Mouse (Mus musculus) neural tube, embryonic 15.5 days (tissue): Measurements from ENCODE around the gene Mc1r. TPM values are rescaled to one million over a fixed set of nuclear protein-coding genes. Genes with fewer than 3 reads are reported as not detected.
"Not testable (repeated sequence)": the region's sequence is repeated elsewhere in the genome, so short reads cannot be mapped to it uniquely, and the experiment has no call there.

Source experiments
- ATAC-seq: fragments of 200-750 bp; cut with Nextera tagmentation; 2 replicates; pipeline ENCODE4 v1.8.0; 2017; ENCODE audit warnings: mild to moderate bottlenecking, moderate TSS enrichment, moderate library complexity; ENCODE audit not compliant: low FRiP score
- H3K27ac ChIP-seq: fragments of 300-500 bp; sonication (generic); replicated peaks from 2 replicates; pipeline ENCODE4 v1.5.1; 2015; ENCODE audit warnings: mild to moderate bottlenecking, inconsistent platforms
- H3K27me3 ChIP-seq: fragments of 300-500 bp; sonication (generic); replicated peaks from 2 replicates; pipeline ENCODE4 v1.6.1; 2015; ENCODE audit warnings: inconsistent platforms
- H3K36me3 ChIP-seq: fragments of 300-500 bp; sonication (generic); 2 replicates; pipeline ENCODE4 v1.6.1; 2015; ENCODE audit warnings: inconsistent platforms
- H3K4me1 ChIP-seq: fragments of 300-500 bp; sonication (generic); 2 replicates; pipeline ENCODE4 v1.6.1; 2015; ENCODE audit warnings: inconsistent platforms
- H3K4me2 ChIP-seq: fragments of 300-500 bp; sonication (generic); 2 replicates; pipeline ENCODE4 v1.6.1; 2015; ENCODE audit warnings: inconsistent platforms, mild to moderate bottlenecking, moderate library complexity
- H3K4me3 ChIP-seq: fragments of 300-500 bp; sonication (generic); replicated peaks from 2 replicates; pipeline ENCODE4 v1.5.1; 2015; ENCODE audit warnings: mild to moderate bottlenecking, inconsistent platforms
- H3K9ac ChIP-seq: fragments of 300-500 bp; sonication (generic); replicated peaks from 2 replicates; pipeline ENCODE4 v1.6.1; 2015; ENCODE audit warnings: mild to moderate bottlenecking, inconsistent platforms
- H3K9me3 ChIP-seq: fragments of 300-500 bp; sonication (generic); replicated peaks from 2 replicates; pipeline ENCODE4 v1.6.1; 2016; ENCODE audit warnings: inconsistent platforms
- WGBS: fragments of 180-500 bp; shearing (Covaris S2); methylation state at CpG from one replicate; pipeline ENCODE4 v1.1.7; 2015; ENCODE audit warnings: mixed read lengths; 5-methylcytosine and 5-hydroxymethylcytosine counted together
- polyA plus RNA-seq: library from polyadenylated mRNA; unstranded; fragments of >200 nt; fragmentation: Nextera tagmentation; extraction: Ambion mirVana; gene quantifications from 2 replicates; pipeline ENCODE4 v1.2.1, GENCODE M21; 2015

Gene Mc1r
- polyA plus RNA-seq, 1 experiment from 2014 or later: 0.20 TPM

DNA sequence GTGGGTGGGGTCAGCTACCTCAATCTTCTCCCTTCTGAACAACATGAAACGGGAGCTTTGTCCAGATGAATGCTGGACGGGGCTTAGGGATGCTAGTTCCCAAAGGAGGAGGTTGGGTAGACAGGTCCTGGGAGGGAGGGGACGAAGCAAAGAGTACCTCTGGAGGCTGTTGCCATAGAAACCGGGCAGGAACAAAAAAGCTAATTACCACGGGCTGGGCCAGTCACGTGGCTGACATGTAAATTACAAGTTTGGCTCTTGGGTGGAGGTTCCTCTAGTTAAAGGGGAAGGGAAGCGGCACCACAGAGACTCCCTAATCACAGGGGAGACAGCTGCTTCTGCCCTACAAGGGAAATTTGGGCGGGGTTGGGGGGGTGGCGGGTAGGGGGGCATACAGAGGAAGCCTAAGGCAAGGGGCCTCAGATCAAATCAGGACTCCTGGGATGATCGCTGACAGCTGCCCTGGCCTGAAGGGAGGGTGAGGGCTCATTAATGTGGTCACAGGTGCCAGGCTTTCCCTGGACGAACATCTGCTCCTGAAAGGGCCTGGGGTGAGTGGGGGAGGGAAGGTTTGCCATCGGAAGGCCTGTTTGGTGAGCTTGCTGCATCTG is 5.8 kb downstream of the Mc1r start:
- Histone ChIP-seq H3K4me2 (peak overlapping the region; percentile 82), H3K9me3 (no peaks in the 10 kb centered on the region), H3K9ac (peak overlapping the region; percentile 96), H3K4me3 (peak overlapping the region; percentile 78), H3K4me1 (peaks cover 42% of the 10 kb centered on the region), H3K27me3 (no peaks in the 10 kb centered on the region), H3K36me3 (peaks cover under 1% of the 10 kb centered on the region; the same call in 1 of the 2 replicates), H3K27ac (peak overlapping the region; percentile 97)
- WGBS: 0% methylated on average over 12 of the region's 12 CpGs
- no peak for ATAC-seq

DNA sequence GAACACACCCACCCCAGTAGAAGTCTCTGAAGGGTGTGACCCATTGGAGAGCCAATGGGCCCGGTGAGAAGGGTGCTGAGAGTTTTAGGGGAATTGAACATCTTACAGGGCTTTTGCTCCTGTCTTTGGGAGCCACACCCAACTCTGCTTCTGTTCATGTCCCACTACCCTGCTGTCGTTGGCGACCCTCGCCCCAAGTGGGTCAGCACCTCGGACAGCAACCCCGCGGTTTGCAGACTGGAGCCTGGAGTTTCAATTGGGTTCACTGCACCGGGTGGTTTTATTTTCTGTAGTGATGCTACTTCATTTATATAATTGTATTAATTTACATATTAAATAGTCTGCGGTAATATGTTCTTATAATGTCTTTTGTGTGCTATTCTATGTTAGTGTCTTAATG is 7.3 kb downstream of the Mc1r start:
- 10% methylated on average over 9 of the region's 9 CpGs for WGBS
- Histone ChIP-seq H3K4me3 (peak overlapping the region; percentile 78), H3K4me1 (peaks cover 38% of the 10 kb centered on the region), H3K4me2 (peak overlapping the region; percentile 82), H3K36me3 (peaks cover 16% of the 10 kb centered on the region), H3K27ac (peak overlapping the region; percentile 62), H3K9ac (peak overlapping the region; percentile 96), H3K9me3 (no peaks in the 10 kb centered on the region), H3K27me3 (no peaks in the 10 kb centered on the region)
- ATAC-seq: no peak

DNA sequence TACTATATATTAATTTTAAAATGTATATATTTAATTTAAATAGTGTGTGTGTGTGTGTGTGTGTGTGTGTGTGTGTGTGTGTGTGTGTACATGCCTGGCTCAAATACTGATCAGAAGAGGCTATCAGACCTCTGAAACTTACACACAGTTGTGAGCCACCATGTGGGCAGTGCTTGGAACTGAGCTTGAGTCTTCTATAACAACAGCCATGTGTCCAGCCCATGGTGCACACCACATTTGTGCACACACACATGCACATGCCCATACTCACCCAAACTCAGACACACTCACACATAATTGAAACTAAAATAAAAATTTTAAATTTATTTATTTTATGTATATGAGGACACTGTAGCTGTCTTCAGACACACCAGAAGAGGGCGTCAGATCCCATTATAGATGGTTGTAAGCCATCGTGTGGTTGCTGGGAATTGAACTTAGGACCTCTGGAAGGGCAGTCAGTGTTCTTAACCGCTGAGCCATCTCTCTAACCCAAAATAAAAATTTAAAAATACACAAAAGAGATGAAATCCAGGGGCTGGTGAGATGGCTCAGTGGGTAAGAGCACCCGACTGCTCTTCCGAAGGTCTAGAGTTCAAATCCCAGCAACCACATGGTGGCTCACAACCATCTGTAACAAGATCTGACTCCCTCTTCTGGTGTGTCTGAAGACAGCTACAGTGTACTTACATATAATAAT is 8.2 kb downstream of the Mc1r start:
- ATAC-seq, H3K9me3 ChIP-seq, H3K9ac ChIP-seq, H3K27ac ChIP-seq, H3K27me3 ChIP-seq: not testable (repeated sequence)
- H3K4me2 ChIP-seq: peak overlapping the region; percentile 82
- H3K4me3 ChIP-seq: peak overlapping the region; percentile 78
- peaks cover 29% of the 10 kb centered on the region for H3K4me1 ChIP-seq
- H3K36me3 ChIP-seq: peaks cover 25% of the 10 kb centered on the region
- 73% methylated on average over 5 of the region's 5 CpGs for WGBS

DNA sequence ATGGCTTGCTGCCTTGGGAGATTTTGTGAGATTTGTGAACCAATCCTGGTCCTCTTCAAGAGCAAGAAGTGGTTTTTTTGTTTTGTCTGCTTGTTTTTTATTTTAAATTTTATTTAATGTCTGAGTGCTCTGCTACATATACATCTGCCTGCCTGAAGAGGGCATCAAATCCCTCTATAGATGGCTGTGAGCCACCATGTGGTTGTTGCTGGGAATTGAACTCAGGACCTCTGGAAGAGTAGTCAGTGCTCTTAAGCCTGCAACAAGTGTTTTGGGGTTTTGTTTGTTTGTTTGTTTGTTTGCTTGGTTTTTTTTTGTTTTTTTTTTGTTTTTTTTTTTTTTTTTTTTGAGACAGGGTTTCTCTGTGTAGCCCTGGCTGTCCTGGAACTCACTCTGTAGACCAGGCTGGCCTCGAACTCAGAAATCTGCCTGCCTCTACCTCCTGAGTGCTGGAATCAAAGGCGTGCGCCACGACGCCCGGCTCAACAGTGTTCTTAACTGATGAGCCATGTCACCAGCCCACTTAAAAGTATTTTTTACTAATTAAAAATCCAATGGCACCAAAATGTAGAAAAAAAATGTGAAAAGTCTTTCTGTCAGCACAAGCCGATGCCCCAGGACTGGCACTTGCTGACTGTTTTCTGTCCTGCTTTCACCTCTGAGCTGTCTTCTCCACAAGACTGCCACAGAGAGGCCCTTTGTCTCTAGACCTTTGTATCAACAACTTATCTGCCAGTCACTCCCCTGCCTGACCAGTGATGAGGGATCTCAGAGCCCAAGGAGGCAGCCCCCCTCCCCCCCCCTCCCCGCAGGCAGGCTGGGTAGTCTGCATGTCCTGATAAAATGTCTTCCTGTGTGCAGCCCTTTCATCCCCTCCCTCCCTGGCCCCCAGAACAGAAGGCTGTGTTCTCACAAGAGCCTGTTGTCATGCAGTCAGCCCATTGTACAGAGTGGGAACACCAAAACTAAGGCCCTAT is 9.3 kb downstream of the Mc1r start:
- Histone ChIP-seq H3K4me3 (peak overlapping the region; percentile 13; the same call in 1 of the 2 replicates), H3K4me2 (peak overlapping the region; percentile 82), H3K27ac (no peak overlapping the region), H3K27me3 (no peaks in the 10 kb centered on the region), H3K36me3 (peaks cover 36% of the 10 kb centered on the region), H3K9ac (no peak overlapping the region), H3K4me1 (peaks cover 26% of the 10 kb centered on the region), H3K9me3 (no peaks in the 10 kb centered on the region)
- 84% methylated on average over 8 of the region's 8 CpGs for WGBS
- ATAC-seq: no peak

DNA sequence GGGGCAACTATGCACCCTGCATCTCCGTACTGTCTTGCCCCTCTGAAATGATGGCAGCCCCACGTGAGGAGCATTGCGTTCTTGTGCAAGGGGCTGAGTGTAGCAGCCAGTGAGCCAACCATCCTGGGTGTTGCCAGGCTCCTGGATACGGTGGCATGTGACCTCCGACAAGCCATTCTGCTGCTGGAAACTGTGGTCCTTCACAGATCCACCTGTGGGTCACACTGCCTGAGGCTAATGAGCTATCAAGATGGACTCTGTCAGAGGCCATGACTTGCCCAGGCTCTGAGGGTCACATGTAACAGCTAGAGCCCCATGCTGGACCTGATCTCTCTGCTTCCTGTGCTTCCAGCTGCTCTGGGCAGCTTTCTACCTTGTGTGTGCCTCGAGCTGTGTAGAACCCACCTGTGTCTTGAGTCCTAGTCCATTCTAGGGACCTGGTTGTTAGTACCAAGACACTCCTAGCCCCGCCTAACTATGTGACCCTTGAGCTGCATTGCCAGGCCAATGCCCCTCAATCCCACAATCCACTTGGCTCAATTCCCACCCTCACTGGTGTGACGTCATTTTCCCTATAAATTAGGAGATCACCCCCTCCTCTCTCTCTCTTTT is 10.1 kb downstream of the Mc1r start:
- Histone ChIP-seq H3K27me3 (no peaks in the 10 kb centered on the region), H3K27ac (no peak overlapping the region), H3K4me2 (peak overlapping the region; percentile 82), H3K4me3 (no peak overlapping the region), H3K9ac (no peak overlapping the region), H3K9me3 (no peaks in the 10 kb centered on the region), H3K36me3 (peaks cover 40% of the 10 kb centered on the region), H3K4me1 (peaks cover 31% of the 10 kb centered on the region)
- 73% methylated on average over 8 of the region's 8 CpGs for WGBS
- no peak for ATAC-seq

DNA sequence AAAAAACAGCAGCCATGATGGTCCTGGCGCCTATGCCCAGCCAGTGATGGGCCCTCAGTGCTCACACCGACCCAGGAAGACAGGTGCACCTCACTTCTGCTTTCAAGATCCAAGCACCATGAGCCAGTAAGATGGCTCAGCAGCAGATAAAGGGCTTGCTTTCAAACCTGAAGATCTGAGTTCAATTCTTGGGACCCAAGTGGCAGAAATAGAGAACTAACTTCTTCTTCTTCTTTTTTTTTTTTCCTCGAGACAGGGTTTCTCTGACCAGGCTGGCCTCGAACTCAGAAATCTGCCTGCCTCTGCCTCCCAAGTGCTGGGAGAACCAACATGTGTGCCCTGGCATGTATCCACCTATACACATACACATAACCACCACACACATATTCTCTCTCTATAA is 12.8 kb downstream of the Mc1r start:
- peaks cover 49% of the 10 kb centered on the region for H3K36me3 ChIP-seq
- no peaks in the 10 kb centered on the region for H3K27me3 ChIP-seq
- H3K9ac ChIP-seq: no peak overlapping the region
- no peak overlapping the region for H3K27ac ChIP-seq
- H3K4me3 ChIP-seq: no peak overlapping the region
- H3K4me1 ChIP-seq: peaks cover 39% of the 10 kb centered on the region
- H3K4me2 ChIP-seq: no peak overlapping the region
- 86% methylated on average over 4 of the region's 4 CpGs for WGBS
- no peak for ATAC-seq
- H3K9me3 ChIP-seq: no peaks in the 10 kb centered on the region

DNA sequence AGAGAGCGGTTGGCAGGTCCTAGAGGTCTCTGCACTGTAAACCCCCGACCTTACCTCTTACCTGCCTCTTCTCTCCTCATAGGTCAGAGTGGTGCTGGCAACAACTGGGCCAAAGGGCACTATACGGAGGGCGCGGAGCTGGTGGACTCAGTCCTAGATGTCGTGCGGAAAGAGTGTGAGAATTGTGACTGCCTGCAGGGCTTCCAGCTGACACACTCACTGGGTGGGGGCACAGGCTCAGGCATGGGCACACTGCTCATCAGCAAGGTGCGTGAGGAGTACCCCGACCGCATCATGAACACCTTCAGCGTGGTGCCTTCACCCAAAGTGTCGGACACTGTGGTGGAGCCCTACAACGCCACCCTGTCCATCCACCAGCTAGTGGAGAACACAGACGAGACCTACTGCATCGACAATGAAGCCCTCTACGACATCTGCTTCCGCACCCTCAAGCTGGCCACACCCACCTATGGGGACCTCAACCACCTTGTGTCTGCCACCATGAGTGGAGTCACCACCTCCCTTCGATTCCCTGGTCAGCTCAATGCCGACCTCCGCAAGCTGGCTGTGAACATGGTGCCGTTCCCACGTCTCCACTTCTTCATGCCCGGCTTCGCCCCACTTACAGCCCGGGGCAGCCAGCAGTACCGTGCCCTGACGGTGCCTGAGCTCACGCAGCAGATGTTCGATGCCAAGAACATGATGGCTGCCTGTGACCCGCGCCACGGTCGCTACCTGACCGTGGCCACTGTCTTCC is 13.8 kb downstream of the Mc1r start:
- no peak overlapping the region for H3K27ac ChIP-seq
- ATAC-seq: 0 out of 2 replicates have a peak, but pooled peaks have one; percentile 9

DNA sequence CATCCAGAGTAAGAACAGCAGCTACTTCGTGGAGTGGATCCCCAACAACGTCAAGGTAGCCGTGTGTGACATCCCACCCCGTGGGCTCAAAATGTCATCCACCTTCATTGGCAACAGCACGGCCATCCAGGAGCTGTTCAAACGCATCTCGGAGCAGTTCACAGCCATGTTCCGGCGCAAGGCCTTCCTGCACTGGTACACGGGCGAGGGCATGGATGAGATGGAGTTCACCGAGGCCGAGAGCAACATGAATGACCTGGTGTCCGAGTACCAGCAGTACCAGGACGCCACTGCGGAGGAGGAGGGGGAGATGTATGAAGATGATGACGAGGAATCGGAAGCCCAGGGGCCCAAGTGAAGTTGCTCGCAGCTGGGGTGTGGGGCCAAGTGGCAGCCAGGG is 14.4 kb downstream of the Mc1r start:
- peaks cover 28% of the 10 kb centered on the region for H3K4me1 ChIP-seq
- no peak overlapping the region for H3K4me2 ChIP-seq
- H3K36me3 ChIP-seq: peaks cover 49% of the 10 kb centered on the region
- no peaks in the 10 kb centered on the region for H3K9me3 ChIP-seq
- no peak overlapping the region for H3K9ac ChIP-seq
- no peak overlapping the region for H3K4me3 ChIP-seq
- WGBS: 92% methylated on average over 19 of the region's 19 CpGs
- ATAC-seq: no peak
- H3K27ac ChIP-seq: no peak overlapping the region
- no peaks in the 10 kb centered on the region for H3K27me3 ChIP-seq

More for the DNA sequence above, 13.8 kb downstream of the Mc1r start:
- no peak overlapping the region for H3K9ac ChIP-seq
- H3K4me3 ChIP-seq: no peak overlapping the region
- no peaks in the 10 kb centered on the region for H3K27me3 ChIP-seq
- no peak overlapping the region for H3K4me2 ChIP-seq
- H3K9me3 ChIP-seq: no peaks in the 10 kb centered on the region
- 92% methylated on average over 34 of the region's 34 CpGs for WGBS
- H3K36me3 ChIP-seq: peaks cover 49% of the 10 kb centered on the region
- peaks cover 33% of the 10 kb centered on the region for H3K4me1 ChIP-seq

DNA sequence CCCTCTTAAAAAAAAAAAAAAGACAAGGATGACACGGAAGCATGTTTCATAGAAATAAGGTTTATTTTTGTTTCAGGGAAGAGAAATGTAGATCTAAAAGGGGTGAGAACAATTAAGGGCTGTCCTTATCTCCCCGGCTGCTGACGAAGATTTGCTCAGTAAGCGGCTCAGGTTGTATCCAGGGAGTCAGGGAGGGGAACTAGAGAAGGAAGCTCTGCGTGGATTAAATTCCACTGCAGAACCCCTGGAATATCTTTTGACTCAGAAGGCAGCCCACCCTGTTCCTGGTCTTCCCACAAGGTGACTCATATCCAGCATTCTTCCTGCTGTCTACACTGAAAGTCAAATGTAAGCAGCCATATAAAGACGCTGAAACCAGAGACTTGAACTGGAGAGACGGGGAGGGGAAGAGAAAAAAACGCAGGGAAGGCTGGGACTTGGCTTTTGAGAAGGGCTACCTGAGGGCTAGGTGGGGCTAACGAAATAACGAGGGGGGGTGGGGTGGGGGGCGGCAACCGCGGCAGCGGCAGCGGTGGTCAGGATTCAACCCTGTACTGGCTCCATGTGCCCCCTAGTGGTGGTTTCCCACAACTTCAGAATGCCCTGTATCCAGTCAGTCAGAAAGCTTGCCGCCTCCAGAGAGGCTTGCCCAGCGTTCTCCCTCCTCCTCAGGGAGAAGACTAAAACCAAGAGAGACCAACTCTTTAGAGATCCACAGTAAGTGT is 15.3 kb downstream of the Mc1r start:
- no peak overlapping the region; the same call in 1 of the 2 replicates for H3K4me3 ChIP-seq
- H3K4me2 ChIP-seq: peak overlapping the region; percentile 42
- H3K27me3 ChIP-seq: no peaks in the 10 kb centered on the region
- peak; percentile 49; the same call in 1 of the 2 replicates for ATAC-seq
- H3K36me3 ChIP-seq: peaks cover 49% of the 10 kb centered on the region
- no peak overlapping the region for H3K9ac ChIP-seq
- H3K4me1 ChIP-seq: peaks cover 19% of the 10 kb centered on the region
- no peak overlapping the region; the same call in 1 of the 2 replicates for H3K27ac ChIP-seq
- 20% methylated on average over 17 of the region's 17 CpGs for WGBS
- H3K9me3 ChIP-seq: no peaks in the 10 kb centered on the region

DNA sequence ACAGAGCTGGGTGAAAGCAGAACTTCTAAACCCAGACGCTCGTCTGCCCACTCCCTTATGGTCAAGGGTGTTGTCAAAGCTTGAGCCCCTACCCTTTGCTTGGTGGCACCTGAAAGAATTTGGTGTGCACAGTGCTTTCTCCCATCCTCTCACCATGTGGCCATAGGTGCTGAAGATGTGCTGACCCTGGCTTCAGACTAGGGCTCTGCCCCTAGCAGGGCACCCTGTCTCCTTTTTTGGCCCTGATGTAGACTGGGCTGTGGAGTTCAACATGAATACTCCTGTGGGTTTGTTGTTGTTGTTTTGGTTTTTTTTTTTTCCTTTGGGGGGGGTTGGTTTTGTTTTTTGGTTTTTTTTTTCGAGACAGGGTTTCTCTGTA is 15.9 kb downstream of the Mc1r start:
- peak overlapping the region; percentile 42; the same call in 1 of the 2 replicates for H3K4me2 ChIP-seq
- no peak overlapping the region for H3K4me3 ChIP-seq
- H3K9me3 ChIP-seq: 0 out of 2 replicates have a peak, but pooled peaks cover 4% of the 10 kb centered on the region
- no peak overlapping the region for H3K9ac ChIP-seq
- no peaks in the 10 kb centered on the region for H3K27me3 ChIP-seq
- H3K36me3 ChIP-seq: peaks cover 48% of the 10 kb centered on the region
- ATAC-seq: peak; percentile 29; the same call in 1 of the 2 replicates
- no peak overlapping the region; the same call in 1 of the 2 replicates for H3K27ac ChIP-seq
- H3K4me1 ChIP-seq: peaks cover 15% of the 10 kb centered on the region; the same call in 1 of the 2 replicates
- 28% methylated on average over 3 of the region's 3 CpGs for WGBS
